Mouse (Mus musculus) midbrain, postnatal 0 days (tissue): ENCODE measurements around the gene Bcl6. TPM values are rescaled to one million over a fixed set of nuclear protein-coding genes. Genes with fewer than 3 reads are reported as not detected.

Experiments used
- ATAC-seq: fragments of 200-750 bp; cut with Nextera tagmentation; 2 replicates; pipeline ENCODE4 v1.8.0; 2017; ENCODE audit warnings: moderate number of reproducible peaks, mild to moderate bottlenecking, moderate TSS enrichment, moderate library complexity; ENCODE audit not compliant: low FRiP score
- DNase-seq: peaks from one replicate; pipeline ENCODE4 v3.0.0-alpha.2; 2015; ENCODE audit warnings: low spot score
- H3K27ac ChIP-seq: fragments of 300-500 bp; sonication (generic); 2 replicates; pipeline ENCODE4 v1.5.1; 2014; ENCODE audit warnings: low read depth, mild to moderate bottlenecking, low read length, mixed read lengths
- H3K27me3 ChIP-seq: fragments of 300-500 bp; sonication (generic); 2 replicates; pipeline ENCODE4 v1.6.1; 2014; ENCODE audit warnings: low read length, control low read depth, mixed read lengths; ENCODE audit not compliant: insufficient read depth
- H3K36me3 ChIP-seq: fragments of 300-500 bp; sonication (generic); 2 replicates; pipeline ENCODE4 v1.6.1; 2014; ENCODE audit warnings: low read length, control low read depth, mixed read lengths; ENCODE audit not compliant: insufficient read depth
- H3K4me1 ChIP-seq: fragments of 300-500 bp; sonication (generic); 2 replicates; pipeline ENCODE4 v1.6.1; 2014; ENCODE audit warnings: mild to moderate bottlenecking, control low read depth, antibody characterized with exemption, low read length, mixed read lengths; ENCODE audit not compliant: insufficient read depth
- H3K4me2 ChIP-seq: fragments of 300-500 bp; sonication (generic); 2 replicates; pipeline ENCODE4 v1.6.1; 2014; ENCODE audit warnings: low read depth, mild to moderate bottlenecking, low read length, mixed read lengths; ENCODE audit not compliant: poor library complexity, severe bottlenecking
- H3K4me3 ChIP-seq: fragments of 300-500 bp; sonication (generic); 2 replicates; pipeline ENCODE4 v1.5.1; 2014; ENCODE audit warnings: low read depth, mild to moderate bottlenecking, low read length, moderate library complexity
- H3K9ac ChIP-seq: fragments of 300-500 bp; sonication (generic); replicated peaks from 2 replicates; pipeline ENCODE4 v1.6.1; 2014; ENCODE audit warnings: mild to moderate bottlenecking, low read length, moderate library complexity, mixed read lengths; ENCODE audit not compliant: poor library complexity, severe bottlenecking
- H3K9me3 ChIP-seq: fragments of 300-500 bp; sonication (generic); 2 replicates; pipeline ENCODE4 v1.6.1; 2016; ENCODE audit warnings: low read length, control low read depth
- CTCF ChIP-seq: IDR thresholded peaks from 2 replicates; pipeline ENCODE4 v1.5.1; 2016; ENCODE audit warnings: antibody characterized with exemption, mild to moderate bottlenecking
- WGBS: fragments of 180-500 bp; shearing (Covaris S2); extraction: QIAGEN DNeasy Blood & Tissue Kit; methylation state at CpG from one replicate; pipeline ENCODE4 v1.1.7; 2014; 5-methylcytosine and 5-hydroxymethylcytosine counted together
- polyA plus RNA-seq: library from polyadenylated mRNA; unstranded; fragments of >200 nt; fragmentation: Nextera tagmentation; extraction: Ambion mirVana; gene quantifications from 2 replicates; pipeline ENCODE4 v1.2.1, GENCODE M21; 2015
- total RNA-seq: library from RNA; depleted of rRNA; stranded (reverse); fragments of >200 nt; gene quantifications from 2 replicates; pipeline ENCODE4 v1.2.3, GENCODE M21; 2014

Bcl6 gene
- total and polyA plus RNA-seq, 2 experiments from 2014 or later: 0.22 to 2.5 TPM

- DNase-seq: no peak
- peaks cover 19% of the 10 kb centered on the region for H3K27me3 ChIP-seq
- no peak for TF ChIP-seq CTCF
- H3K4me3 ChIP-seq: peak overlapping the region; percentile 45
- H3K9ac ChIP-seq: 0 out of 2 replicates have a peak overlapping the region, but pooled peaks have one; percentile 24
- ATAC-seq: no peak
- WGBS: 2% methylated on average over 32 of the region's 32 CpGs
- H3K9me3 ChIP-seq: no peaks in the 10 kb centered on the region
- peak overlapping the region; percentile 93 for H3K4me2 ChIP-seq
- no peak overlapping the region for H3K27ac ChIP-seq
- H3K36me3 ChIP-seq: no peaks in the 10 kb centered on the region
- peaks cover 10% of the 10 kb centered on the region; the same call in 1 of the 2 replicates for H3K4me1 ChIP-seq
These were observed 7.5 kb downstream of the Bcl6 start for GRCm38 (mm10) chr16:23980991-23981720.

- Histone ChIP-seq H3K27ac (no peak overlapping the region), H3K4me2 (peak overlapping the region; percentile 93), H3K9ac (no peak overlapping the region), H3K27me3 (peaks cover 19% of the 10 kb centered on the region), H3K4me1 (peaks cover 10% of the 10 kb centered on the region; the same call in 1 of the 2 replicates), H3K4me3 (peak overlapping the region; percentile 45; the same call in 1 of the 2 replicates), H3K36me3 (no peaks in the 10 kb centered on the region), H3K9me3 (no peaks in the 10 kb centered on the region)
- no peak for TF ChIP-seq CTCF
- WGBS: 9% methylated on average over 11 of the region's 11 CpGs
- ATAC-seq: no peak
- DNase-seq: no peak
These were observed 8.3 kb downstream of the Bcl6 start for GRCm38 (mm10) chr16:23980201-23980870.

- Histone ChIP-seq H3K4me2 (no peak overlapping the region), H3K9me3 (no peaks in the 10 kb centered on the region), H3K36me3 (no peaks in the 10 kb centered on the region), H3K4me1 (peaks cover 10% of the 10 kb centered on the region; the same call in 1 of the 2 replicates), H3K27me3 (peaks cover 19% of the 10 kb centered on the region), H3K4me3 (no peak overlapping the region), H3K27ac (no peak overlapping the region), H3K9ac (no peak overlapping the region)
- DNase-seq (no peak), ATAC-seq (no peak)
- no peak for TF ChIP-seq CTCF
- WGBS: 91% methylated on average over 9 of the region's 9 CpGs
These were observed 9.2 kb downstream of the Bcl6 start for GRCm38 (mm10) chr16:23979446-23979845.

- ATAC-seq (no peak), DNase-seq (no peak)
- Histone ChIP-seq H3K36me3 (no peaks in the 10 kb centered on the region), H3K4me3 (no peak overlapping the region), H3K27me3 (peaks cover 19% of the 10 kb centered on the region), H3K9ac (no peak overlapping the region), H3K4me1 (peaks cover 10% of the 10 kb centered on the region; the same call in 1 of the 2 replicates), H3K9me3 (no peaks in the 10 kb centered on the region), H3K27ac (no peak overlapping the region), H3K4me2 (no peak overlapping the region)
- WGBS: 62% methylated on average over 4 of the region's 4 CpGs
- TF ChIP-seq CTCF: no peak
These were observed 10.2 kb downstream of the Bcl6 start for GRCm38 (mm10) chr16:23978495-23978894.

- H3K4me1 ChIP-seq: peaks cover 10% of the 10 kb centered on the region; the same call in 1 of the 2 replicates
These were observed 10.9 kb downstream of the Bcl6 start for GRCm38 (mm10) chr16:23977732-23978131.

GRCm38 (mm10) chr16:23976196-23976595 is 12.5 kb downstream of the Bcl6 start:
- no peak overlapping the region for H3K27ac ChIP-seq
- DNase-seq: no peak

More at GRCm38 (mm10) chr16:23977732-23978131, 10.9 kb downstream of the Bcl6 start:
- no peak overlapping the region for H3K27ac ChIP-seq
- H3K36me3 ChIP-seq: no peaks in the 10 kb centered on the region
- peaks cover 19% of the 10 kb centered on the region for H3K27me3 ChIP-seq
- H3K4me3 ChIP-seq: no peak overlapping the region
- ATAC-seq: no peak
- 84% methylated on average over 3 of the region's 3 CpGs for WGBS
- H3K4me2 ChIP-seq: no peak overlapping the region
- no peaks in the 10 kb centered on the region for H3K9me3 ChIP-seq
- H3K9ac ChIP-seq: no peak overlapping the region
- no peak for TF ChIP-seq CTCF
- no peak for DNase-seq

More at GRCm38 (mm10) chr16:23976196-23976595, 12.5 kb downstream of the Bcl6 start:
- H3K9me3 ChIP-seq: no peaks in the 10 kb centered on the region
- H3K27me3 ChIP-seq: peaks cover 19% of the 10 kb centered on the region
- ATAC-seq: no peak
- no peak overlapping the region for H3K4me2 ChIP-seq
- no peak overlapping the region for H3K9ac ChIP-seq
- H3K4me3 ChIP-seq: no peak overlapping the region
- H3K36me3 ChIP-seq: no peaks in the 10 kb centered on the region
- WGBS: 97% methylated on average over 2 of the region's 2 CpGs
- no peak for TF ChIP-seq CTCF
- H3K4me1 ChIP-seq: 0 out of 2 replicates have a peak, but pooled peaks cover 4% of the 10 kb centered on the region
